Mouse (Mus musculus): ENCODE results near the gene Lman2. TPM values are rescaled to one million over a fixed set of nuclear protein-coding genes. Genes with fewer than 3 reads are reported as not detected.

Gene Lman2
- 91.7 and 98.6 TPM in 2 replicates for polyA plus RNA-seq (2014; fragmentation: Nextera tagmentation; extraction: Ambion mirVana)

DNA sequence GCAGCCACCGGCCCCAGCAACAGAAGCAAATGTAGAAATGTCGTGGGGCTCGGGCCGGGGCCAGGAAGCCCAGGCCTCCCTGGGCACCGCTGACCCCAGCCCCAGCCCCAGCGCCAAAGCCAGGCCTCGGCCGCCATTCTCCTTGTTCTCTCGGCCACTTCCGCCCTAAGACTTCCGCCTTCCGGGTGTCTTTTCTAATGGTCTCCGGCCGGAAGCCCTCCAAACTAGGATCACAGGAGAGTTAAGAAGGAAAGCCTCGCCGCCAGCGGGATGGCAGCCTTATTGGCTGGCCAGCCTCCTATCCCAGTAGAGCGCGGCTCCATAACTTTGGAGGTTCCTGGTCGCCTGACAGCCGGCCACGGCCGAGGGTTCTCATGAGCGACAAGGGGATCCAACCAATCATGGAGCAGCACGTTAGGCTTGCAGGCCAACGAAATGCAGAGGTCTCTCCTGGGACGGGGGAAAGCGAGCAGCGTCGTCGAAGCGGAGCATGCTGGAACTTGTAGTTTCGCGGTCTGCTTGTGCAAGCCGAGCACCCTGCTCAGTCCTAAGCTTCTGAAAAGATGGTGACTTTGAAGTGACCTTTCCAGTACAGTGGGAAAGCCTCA is at the start of gene Lman2:
Gene Lman2, minus strand, starts transcription at position 331 of the 608 bp plus-strand sequence.
- peaks cover 14% of the 10 kb centered on the region; the same call in 1 of the 2 replicates for H3K4me1 ChIP-seq (ENCODE audit: control insufficient read depth, insufficient read depth, low read length)
- no peaks in the 10 kb centered on the region for H3K27me3 ChIP-seq (ENCODE audit: control insufficient read depth, insufficient read depth, low read length)
- peak within 1 kb of the TSS; percentile 77 for H3K9ac ChIP-seq (replicated peaks; ENCODE audit: low read depth, low read length)
- peaks cover 11% of the 10 kb centered on the region; the same call in 1 of the 2 replicates for H3K36me3 ChIP-seq (ENCODE audit: control insufficient read depth, insufficient read depth, low read length)
- H3K4me3 ChIP-seq (ENCODE audit: low read depth, low read length) = peak within 1 kb of the TSS; percentile 88
- no peaks in the 10 kb centered on the region for H3K9me3 ChIP-seq (ENCODE audit: control insufficient read depth, low read depth, low read length)
- H3K4me2 ChIP-seq (replicated peaks; ENCODE audit: low read depth, low read length) = peak within 1 kb of the TSS; percentile 83
- peak within 1 kb of the TSS; percentile 87 for H3K27ac ChIP-seq (ENCODE audit: low read length)
- ATAC-seq (ENCODE audit: insufficient number of reproducible peaks, insufficient read depth, low FRiP score, low read depth) = peak; percentile 99
- WGBS = 0% methylated on average over 35 of the region's 35 CpGs

DNA sequence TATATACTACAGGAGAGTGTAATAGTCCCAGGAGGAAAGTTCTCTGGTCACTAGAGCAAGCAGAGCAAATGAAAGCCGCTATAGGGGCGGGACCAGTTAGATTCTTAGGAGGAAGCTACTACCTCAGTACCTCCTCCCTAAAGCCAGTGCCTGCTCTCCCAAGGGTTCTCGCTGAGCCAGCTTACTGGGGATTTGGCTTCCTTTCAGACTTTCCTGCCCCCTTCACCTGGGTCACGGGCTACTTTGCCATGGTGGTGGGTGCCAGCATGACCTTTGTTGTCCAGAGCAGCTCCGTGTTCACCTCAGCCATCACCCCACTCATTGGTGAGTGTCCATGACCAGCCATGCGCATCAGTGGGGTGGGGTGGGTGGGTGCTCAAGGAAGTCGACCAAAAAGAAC is 49.2 kb upstream of the Lman2 start:
- no peak overlapping the region for H3K4me2 ChIP-seq (replicated peaks; ENCODE audit: low read depth, low read length)
- no peak overlapping the region for H3K4me3 ChIP-seq (ENCODE audit: low read depth, low read length)
- H3K9me3 ChIP-seq (ENCODE audit: control insufficient read depth, low read depth, low read length) = no peaks in the 10 kb centered on the region
- H3K4me1 ChIP-seq (ENCODE audit: control insufficient read depth, insufficient read depth, low read length) = 0 out of 2 replicates have a peak, but pooled peaks cover 3% of the 10 kb centered on the region
- ATAC-seq (ENCODE audit: insufficient number of reproducible peaks, insufficient read depth, low FRiP score, low read depth) = no peak
- H3K9ac ChIP-seq (replicated peaks; ENCODE audit: low read depth, low read length) = no peak overlapping the region
- WGBS = 72% methylated on average over 7 of the region's 7 CpGs
- no peaks in the 10 kb centered on the region for H3K36me3 ChIP-seq (ENCODE audit: control insufficient read depth, insufficient read depth, low read length)
- H3K27me3 ChIP-seq (ENCODE audit: control insufficient read depth, insufficient read depth, low read length) = no peaks in the 10 kb centered on the region
- no peak overlapping the region for H3K27ac ChIP-seq (ENCODE audit: low read length)

DNA sequence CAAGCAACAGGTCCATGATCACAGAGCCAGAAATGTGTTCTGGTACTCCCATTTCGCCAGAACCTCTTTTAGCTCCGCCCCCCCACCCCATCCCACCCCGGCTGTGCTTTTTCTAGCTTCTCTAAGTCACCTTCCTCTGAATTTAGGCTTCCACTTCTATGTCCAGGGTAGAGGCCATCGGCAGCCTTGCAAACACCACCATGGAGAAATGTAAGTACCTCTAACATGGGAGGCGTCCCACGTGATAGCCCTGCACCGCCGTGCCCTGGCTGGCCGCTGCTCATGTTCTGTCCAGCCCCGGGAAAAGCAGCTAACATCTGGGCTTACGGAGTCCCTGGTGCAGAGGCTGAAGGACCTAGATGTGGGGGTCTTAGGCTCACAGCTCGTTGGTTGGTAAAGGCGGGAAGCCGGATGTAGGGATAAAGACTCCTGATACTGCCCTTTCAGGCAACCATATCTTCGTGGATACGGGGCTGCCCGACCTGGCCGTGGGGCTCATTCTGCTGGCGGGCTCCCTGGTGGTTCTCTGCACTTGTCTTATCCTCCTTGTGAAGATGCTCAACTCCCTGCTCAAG is 46.0 kb upstream of the Lman2 start:
- 84% methylated on average over 19 of the region's 19 CpGs for WGBS
- ATAC-seq (ENCODE audit: insufficient number of reproducible peaks, insufficient read depth, low FRiP score, low read depth) = no peak
- H3K27me3 ChIP-seq (ENCODE audit: control insufficient read depth, insufficient read depth, low read length) = no peaks in the 10 kb centered on the region

DNA sequence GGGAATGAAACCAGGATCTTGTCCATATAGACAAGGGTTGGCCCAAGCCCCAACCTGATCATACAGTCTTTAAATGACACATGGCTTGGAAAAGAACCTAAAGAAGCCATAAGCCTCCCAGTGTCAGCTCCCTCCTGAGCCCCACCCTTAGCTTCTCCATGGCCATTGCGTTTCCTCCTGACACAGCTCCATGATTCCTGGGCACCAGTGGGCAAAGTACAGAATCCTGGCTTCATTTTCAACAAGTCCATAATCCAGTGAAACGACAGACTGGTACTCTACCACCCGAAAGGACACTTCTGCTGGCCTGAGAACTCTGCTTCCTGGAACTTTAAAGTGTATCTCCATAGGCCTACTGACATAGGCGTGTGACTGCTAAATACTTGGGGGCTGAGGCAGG is 44.8 kb upstream of the Lman2 start:
- Histone ChIP-seq H3K27me3 (ENCODE audit: control insufficient read depth, insufficient read depth, low read length) (no peaks in the 10 kb centered on the region), H3K4me3 (ENCODE audit: low read depth, low read length) (no peak overlapping the region)

More for the DNA sequence above, 46.0 kb upstream of the Lman2 start:
- Histone ChIP-seq H3K36me3 (ENCODE audit: control insufficient read depth, insufficient read depth, low read length) (no peaks in the 10 kb centered on the region), H3K4me3 (ENCODE audit: low read depth, low read length) (no peak overlapping the region), H3K9ac (replicated peaks; ENCODE audit: low read depth, low read length) (no peak overlapping the region), H3K4me1 (ENCODE audit: control insufficient read depth, insufficient read depth, low read length) (no peaks in the 10 kb centered on the region), H3K27ac (ENCODE audit: low read length) (no peak overlapping the region), H3K4me2 (replicated peaks; ENCODE audit: low read depth, low read length) (no peak overlapping the region), H3K9me3 (ENCODE audit: control insufficient read depth, low read depth, low read length) (no peaks in the 10 kb centered on the region)

DNA sequence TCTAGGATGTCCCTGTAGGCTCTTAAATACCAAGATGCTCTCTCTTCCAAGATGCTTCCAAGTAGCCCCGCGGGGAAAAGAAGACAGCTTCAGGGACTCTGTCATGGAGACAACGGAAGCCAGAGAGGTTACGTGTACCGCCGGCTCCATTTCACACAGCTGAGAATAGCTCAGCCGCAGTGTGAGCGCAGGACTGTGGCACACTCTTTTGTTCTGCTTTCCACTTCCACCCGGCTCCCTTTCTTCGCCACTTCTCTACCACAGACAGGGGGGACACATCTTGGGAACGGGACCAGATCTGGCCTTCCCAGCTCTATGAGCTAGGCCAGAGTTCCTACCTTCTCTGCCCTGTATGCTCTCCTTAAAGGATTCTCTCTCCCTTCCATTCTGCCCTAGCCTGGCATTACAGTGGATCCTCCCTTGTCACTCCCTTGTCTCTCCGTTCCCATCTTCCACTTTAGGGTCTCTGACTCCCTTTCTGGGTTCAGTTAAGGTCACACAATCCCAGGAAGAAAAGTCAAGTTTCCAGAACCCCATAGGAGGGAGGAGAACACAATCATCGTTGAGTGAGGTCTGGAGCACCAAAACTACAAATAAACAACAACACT is 43.3 kb upstream of the Lman2 start:
- H3K4me1 ChIP-seq (ENCODE audit: control insufficient read depth, insufficient read depth, low read length) = no peaks in the 10 kb centered on the region
- H3K27me3 ChIP-seq (ENCODE audit: control insufficient read depth, insufficient read depth, low read length) = no peaks in the 10 kb centered on the region
- no peak for ATAC-seq (ENCODE audit: insufficient number of reproducible peaks, insufficient read depth, low FRiP score, low read depth)
- no peaks in the 10 kb centered on the region for H3K9me3 ChIP-seq (ENCODE audit: control insufficient read depth, low read depth, low read length)
- no peak overlapping the region for H3K27ac ChIP-seq (ENCODE audit: low read length)
- H3K4me2 ChIP-seq (replicated peaks; ENCODE audit: low read depth, low read length) = no peak overlapping the region
- no peaks in the 10 kb centered on the region for H3K36me3 ChIP-seq (ENCODE audit: control insufficient read depth, insufficient read depth, low read length)
- H3K9ac ChIP-seq (replicated peaks; ENCODE audit: low read depth, low read length) = no peak overlapping the region
- no peak overlapping the region for H3K4me3 ChIP-seq (ENCODE audit: low read depth, low read length)
- 69% methylated on average over 13 of the region's 13 CpGs for WGBS

More for the DNA sequence above, 44.8 kb upstream of the Lman2 start:
- no peak overlapping the region for H3K27ac ChIP-seq (ENCODE audit: low read length)
- H3K36me3 ChIP-seq (ENCODE audit: control insufficient read depth, insufficient read depth, low read length) = no peaks in the 10 kb centered on the region
- ATAC-seq (ENCODE audit: insufficient number of reproducible peaks, insufficient read depth, low FRiP score, low read depth) = no peak
- 94% methylated on average over 4 of the region's 4 CpGs for WGBS
- no peak overlapping the region for H3K4me2 ChIP-seq (replicated peaks; ENCODE audit: low read depth, low read length)
- H3K9me3 ChIP-seq (ENCODE audit: control insufficient read depth, low read depth, low read length) = no peaks in the 10 kb centered on the region
- no peak overlapping the region for H3K9ac ChIP-seq (replicated peaks; ENCODE audit: low read depth, low read length)
- no peaks in the 10 kb centered on the region for H3K4me1 ChIP-seq (ENCODE audit: control insufficient read depth, insufficient read depth, low read length)

DNA sequence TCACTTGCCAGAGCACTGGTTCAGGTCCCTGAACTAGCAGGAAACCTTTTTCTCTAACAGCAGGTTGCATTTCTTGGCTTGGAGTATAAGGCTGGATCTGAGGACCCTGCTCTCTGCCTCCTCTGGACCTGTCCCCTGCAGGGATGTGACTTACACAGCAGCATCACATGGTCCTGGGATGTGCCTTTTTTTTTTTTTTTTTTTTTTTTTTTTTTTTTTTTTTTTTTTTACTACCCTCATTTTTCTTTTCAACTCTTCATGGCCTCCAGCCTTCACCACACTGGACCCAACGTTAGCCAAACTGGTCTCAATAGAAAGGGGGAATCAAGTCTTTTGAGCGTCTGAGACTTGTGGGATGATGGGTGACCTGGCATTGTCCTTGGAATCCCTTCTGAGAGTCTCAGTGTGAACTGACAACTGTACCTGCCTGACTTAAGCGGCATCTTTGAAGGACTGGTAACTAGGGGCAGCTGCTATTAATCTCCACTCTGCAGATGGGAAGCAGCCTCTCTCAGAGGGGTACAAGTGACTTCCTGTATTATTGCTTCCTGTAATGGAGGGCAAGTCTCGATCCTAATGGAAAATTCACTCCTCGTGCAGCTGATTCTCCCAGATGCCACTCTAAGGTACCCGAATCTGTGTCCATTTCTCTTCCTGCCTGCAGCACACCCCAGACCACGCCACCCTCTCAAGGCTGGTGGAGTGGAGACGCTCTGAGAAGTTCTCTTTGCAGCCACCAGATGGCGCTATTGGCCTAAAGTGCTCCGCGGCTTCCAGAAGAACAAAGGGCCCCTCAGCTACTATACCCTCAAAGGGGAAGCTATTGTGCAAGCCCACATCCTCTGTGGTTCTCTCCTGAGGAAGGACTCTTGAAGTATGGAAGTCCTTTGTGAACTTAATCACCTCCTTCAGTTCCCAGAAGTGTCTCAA is 42.5 kb upstream of the Lman2 start:
- Histone ChIP-seq H3K4me3 (ENCODE audit: low read depth, low read length) (no peak overlapping the region), H3K4me1 (ENCODE audit: control insufficient read depth, insufficient read depth, low read length) (no peaks in the 10 kb centered on the region), H3K9ac (replicated peaks; ENCODE audit: low read depth, low read length) (no peak overlapping the region), H3K4me2 (replicated peaks; ENCODE audit: low read depth, low read length) (0 out of 2 replicates have a peak overlapping the region, but pooled peaks have one; percentile 12), H3K27me3 (ENCODE audit: control insufficient read depth, insufficient read depth, low read length) (no peaks in the 10 kb centered on the region), H3K36me3 (ENCODE audit: control insufficient read depth, insufficient read depth, low read length) (no peaks in the 10 kb centered on the region), H3K9me3 (ENCODE audit: control insufficient read depth, low read depth, low read length) (no peaks in the 10 kb centered on the region), H3K27ac (ENCODE audit: low read length) (no peak overlapping the region)
- ATAC-seq (ENCODE audit: insufficient number of reproducible peaks, insufficient read depth, low FRiP score, low read depth) = peak; percentile 65; the same call in 1 of the 2 replicates
- WGBS = 12% methylated on average over 11 of the region's 11 CpGs

DNA sequence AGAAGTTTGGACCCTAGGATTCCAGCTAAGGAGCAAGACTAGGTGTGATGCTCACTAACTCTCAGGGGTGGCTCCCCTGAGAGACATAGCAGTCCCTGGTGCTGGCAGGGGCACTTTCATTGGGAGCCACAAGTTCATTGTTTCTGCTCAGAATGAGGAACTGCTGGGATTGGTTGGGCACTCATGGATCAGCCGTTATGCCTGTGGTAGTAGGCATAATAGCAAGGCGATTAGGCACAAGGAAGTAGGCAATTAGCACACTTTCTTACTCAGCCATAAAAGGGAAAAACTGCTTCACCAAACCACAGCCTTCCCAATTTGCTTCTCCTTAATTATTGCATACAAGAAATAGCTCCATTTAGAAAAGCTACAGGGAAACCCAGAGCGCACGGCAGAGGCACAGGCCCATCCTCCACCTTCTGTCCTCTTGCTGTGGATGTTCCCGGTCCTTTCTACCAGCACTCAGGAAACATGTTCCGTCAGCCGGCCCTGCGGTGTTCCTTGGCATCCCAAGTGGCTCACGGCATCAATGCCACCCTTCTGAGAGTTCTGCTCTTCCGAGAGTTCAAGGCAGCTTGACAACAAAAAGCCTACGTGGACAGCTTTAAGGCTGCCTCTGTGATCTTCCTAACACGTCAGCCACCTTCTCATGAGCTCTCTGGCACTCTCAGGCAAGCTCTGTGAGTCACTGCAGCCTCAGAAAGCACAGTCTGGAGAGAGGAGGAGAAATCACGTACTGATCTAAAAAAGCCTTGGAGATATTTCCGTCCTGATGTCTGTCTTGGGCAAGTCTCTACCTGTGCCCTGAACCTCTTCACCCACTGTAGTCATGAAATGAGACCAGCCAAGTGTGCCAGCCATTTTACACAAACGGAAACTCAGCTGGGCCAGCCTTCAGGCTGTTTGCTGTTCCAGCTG is 41.6 kb upstream of the Lman2 start:
- no peak for ATAC-seq (ENCODE audit: insufficient number of reproducible peaks, insufficient read depth, low FRiP score, low read depth)
- Histone ChIP-seq H3K9me3 (ENCODE audit: control insufficient read depth, low read depth, low read length) (no peaks in the 10 kb centered on the region), H3K27me3 (ENCODE audit: control insufficient read depth, insufficient read depth, low read length) (no peaks in the 10 kb centered on the region), H3K27ac (ENCODE audit: low read length) (0 out of 2 replicates have a peak overlapping the region, but pooled peaks have one; percentile 10), H3K4me1 (ENCODE audit: control insufficient read depth, insufficient read depth, low read length) (no peaks in the 10 kb centered on the region), H3K36me3 (ENCODE audit: control insufficient read depth, insufficient read depth, low read length) (no peaks in the 10 kb centered on the region), H3K4me3 (ENCODE audit: low read depth, low read length) (no peak overlapping the region), H3K4me2 (replicated peaks; ENCODE audit: low read depth, low read length) (no peak overlapping the region), H3K9ac (replicated peaks; ENCODE audit: low read depth, low read length) (no peak overlapping the region)
- 69% methylated on average over 15 of the region's 15 CpGs for WGBS

Measured in stomach, embryonic 14.5 days (tissue).